Mouse (Mus musculus) activated CD4-positive, CD25-positive, alpha-beta regulatory T cell, adult 4 months (primary cell): ENCODE measurements around the gene Cxcl14. TPM values are rescaled to one million over a fixed set of nuclear protein-coding genes. Genes with fewer than 3 reads are reported as not detected.

ENCODE experiments used
- ATAC-seq: one replicate; pipeline ENCODE4 v1.8.0; 2017
- polyA plus RNA-seq, 2 experiments: library from polyadenylated mRNA; unstranded; fragments of 100-300 nt; shearing (Covaris generic); gene quantifications; one replicate each; pipeline ENCODE4 v1.2.1; 2017

Gene Cxcl14
- not detected for polyA plus RNA-seq

- ATAC-seq: no peak
Observed at GRCm38 (mm10) chr13:56295943-56296658, at the start of gene Cxcl14. Gene Cxcl14 (minus strand): TSS chr13:56296551.

DNA sequence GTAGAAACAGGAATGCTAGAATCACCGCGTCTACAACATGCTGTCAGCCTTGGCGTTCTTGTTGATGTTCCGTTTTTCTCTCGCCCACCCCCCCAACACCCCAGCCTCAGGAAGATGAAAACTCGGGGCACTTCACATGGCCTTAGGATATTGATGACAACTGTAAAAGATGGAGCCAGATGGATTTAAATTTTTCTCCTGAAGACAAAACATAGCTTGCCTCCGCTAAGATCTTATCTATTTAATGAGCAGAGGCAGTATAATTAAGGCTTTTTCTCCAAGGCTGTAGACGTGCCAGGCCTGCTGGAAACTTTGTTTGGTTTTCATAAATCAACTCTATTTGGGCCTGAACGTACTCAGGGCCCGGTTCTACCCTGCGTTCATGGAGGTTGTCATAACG is 48.0 kb upstream of the Cxcl14 start:
- no peak for ATAC-seq

DNA sequence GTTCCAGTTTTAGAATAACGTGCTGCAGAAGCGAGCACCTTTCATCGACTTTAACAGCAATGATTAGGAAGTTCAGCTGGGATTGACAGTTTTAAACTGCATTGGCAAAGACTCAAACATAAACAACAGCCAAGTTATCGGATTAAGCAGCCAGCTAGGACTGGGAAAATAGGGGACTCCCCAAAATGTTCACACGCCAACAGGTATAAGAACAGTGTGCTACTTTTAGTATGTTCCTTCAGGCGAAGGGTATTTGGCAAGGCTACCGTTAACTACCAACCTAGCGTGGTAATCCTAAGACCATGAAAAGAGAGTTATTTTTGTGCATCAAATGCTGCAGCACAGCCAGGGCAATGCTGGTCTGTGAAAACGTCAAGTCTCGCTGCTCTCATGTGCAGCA is 46.1 kb upstream of the Cxcl14 start:
- ATAC-seq: no peak

DNA sequence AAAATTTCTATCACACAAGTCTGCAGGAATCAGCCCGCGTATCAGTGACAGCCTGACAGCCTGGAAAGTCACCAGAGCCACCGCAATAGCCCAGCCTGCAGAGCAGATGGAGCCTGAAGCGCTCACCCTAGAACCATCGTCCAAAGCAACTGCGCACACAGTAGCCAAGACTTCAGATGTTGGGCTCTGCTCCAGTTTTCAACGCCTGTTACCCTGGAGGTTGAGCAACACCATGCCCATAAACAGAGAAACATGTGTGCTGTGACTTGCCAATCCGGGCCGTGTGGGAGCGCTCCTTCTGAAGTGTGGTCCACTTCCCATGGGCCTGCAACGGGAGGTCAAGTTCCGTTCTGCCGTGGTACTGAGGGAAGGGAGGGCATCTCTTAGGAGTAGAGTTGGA is 44.2 kb upstream of the Cxcl14 start:
- no peak for ATAC-seq

GRCm38 (mm10) chr13:56339816-56340215 is 43.5 kb upstream of the Cxcl14 start:
- ATAC-seq: no peak

- no peak for ATAC-seq
Observed at GRCm38 (mm10) chr13:56336982-56337381, 40.6 kb upstream of the Cxcl14 start.

- ATAC-seq: no peak
Observed at GRCm38 (mm10) chr13:56334802-56335690, 38.7 kb upstream of the Cxcl14 start.

DNA sequence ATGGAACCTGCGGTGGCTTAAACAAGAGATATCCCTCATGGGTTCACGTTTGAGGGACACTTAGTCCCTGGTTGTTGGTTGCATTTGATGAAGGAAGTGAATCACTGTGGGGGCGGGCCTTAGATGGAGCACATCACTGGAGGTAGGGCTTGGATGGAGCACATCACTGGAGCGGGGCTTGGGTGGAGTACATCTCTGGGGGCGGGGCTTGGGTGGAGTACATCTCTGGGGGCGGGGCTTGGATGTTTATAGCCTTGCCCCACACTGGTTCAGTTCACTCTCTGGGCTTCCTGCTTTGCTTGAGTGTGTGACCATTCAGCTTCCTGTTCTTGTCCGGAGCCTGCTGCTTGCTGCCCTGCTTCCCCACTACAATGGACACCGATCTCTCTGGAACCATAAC is 37.9 kb upstream of the Cxcl14 start:
- ATAC-seq: no peak

GRCm38 (mm10) chr13:56332356-56332755 is 36.0 kb upstream of the Cxcl14 start:
- ATAC-seq: no peak

- ATAC-seq: no peak
Observed at GRCm38 (mm10) chr13:56330603-56331455, 34.5 kb upstream of the Cxcl14 start.

GRCm38 (mm10) chr13:56329769-56330168 is 33.4 kb upstream of the Cxcl14 start:
- ATAC-seq: no peak

GRCm38 (mm10) chr13:56329165-56329564 is 32.8 kb upstream of the Cxcl14 start:
- ATAC-seq: no peak

DNA sequence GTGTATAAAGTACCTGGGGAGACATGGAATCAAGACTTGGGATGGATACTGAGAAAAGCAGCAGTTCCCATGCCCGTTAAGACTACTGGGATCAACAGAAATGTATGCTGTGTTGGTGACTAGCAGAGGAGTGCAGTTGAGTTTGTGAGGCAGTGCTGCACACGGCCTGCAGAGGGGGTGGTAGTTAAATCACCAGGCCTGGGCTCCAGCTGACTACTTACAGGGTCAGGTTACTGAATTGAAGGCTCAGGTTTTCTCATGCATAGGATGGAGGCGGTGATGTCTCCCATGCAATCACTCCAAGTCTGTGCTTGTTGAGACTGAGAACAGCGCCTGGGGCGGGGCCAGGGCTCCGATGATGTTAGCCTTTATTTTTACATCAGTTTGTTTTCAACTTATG is 31.4 kb upstream of the Cxcl14 start:
- ATAC-seq: no peak

GRCm38 (mm10) chr13:56321635-56322034 is 25.3 kb upstream of the Cxcl14 start:
- no peak for ATAC-seq

DNA sequence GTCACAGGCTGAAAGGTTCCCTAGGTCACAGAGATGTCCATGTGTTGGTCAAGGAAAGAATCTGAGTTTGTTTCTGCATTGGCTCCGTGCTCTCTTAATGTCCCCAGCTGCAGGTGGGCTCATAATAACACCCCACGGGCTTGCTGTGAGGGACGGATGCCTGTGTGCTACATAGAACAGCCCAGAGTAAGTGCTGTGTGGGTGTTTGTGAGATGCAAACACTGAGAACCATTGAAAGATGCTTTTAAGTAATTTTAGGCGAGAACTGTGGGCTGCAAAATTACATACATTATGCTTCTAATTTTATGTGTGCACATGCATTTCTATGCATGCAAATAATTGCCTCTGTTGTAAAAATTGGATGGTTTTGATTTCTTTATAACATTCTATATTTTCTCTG is 20.6 kb upstream of the Cxcl14 start:
- no peak for ATAC-seq

DNA sequence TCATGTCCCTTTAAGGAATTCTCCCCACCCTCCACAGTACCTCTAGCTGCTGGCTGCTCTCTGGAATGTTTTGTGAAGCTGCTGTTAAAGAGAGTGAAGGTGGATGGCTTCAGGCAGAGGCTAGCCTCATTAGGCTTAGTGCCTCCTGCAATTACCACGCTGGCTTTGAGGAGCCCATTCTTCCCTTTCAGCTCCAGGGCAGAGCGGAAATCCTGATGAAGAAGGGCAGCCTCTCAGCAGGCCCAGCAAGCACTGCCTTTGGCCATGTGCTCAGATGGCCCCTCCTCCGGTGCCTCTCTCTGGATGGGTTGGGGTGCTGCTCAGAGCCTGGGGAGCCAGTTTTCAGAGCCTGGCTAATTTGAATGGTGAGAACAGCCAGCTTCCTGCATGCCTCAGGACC is 18.9 kb upstream of the Cxcl14 start:
- ATAC-seq: no peak

- ATAC-seq: no peak
Observed at GRCm38 (mm10) chr13:56305058-56305457, 8.7 kb upstream of the Cxcl14 start.

DNA sequence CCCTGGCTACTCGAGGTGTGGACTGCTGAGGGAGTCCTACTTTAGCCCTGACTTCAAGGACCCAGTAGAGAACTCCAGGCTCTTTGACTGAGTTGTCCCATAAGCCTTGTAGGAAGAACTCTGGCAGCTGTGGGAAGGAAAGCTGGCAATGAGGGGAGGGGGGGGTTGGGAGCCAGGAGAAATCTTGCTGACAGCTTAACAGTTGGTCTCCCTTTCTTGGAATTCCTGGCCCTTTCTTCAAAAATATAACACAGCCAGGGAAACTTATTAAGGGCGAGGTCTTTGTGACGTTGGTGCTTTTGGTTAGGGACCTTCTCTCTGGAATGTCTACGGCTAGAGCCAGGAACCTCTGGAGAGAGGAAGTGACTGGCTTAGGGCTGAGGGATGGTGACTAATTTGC is 8.1 kb upstream of the Cxcl14 start:
- no peak for ATAC-seq

DNA sequence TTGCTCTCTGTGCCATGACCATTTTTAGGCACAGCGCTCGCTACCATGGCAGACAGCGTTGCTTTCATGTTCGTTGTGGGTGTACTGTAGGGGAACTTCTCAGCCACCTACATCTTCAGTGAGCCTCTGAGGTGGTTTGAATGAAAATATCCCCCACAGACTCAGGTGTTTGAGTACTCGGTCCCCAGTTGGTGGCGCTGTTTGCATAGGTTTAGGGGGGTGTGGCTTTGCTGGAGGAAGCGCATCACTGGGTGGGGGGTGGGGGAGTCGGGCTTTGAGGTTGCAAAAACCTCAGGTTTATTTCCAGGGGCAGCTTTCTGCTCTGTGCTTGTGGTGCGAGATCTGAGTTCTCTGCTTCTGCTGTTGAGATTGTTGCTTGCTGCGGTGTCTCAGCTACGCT is 3.0 kb upstream of the Cxcl14 start:
- ATAC-seq: no peak

DNA sequence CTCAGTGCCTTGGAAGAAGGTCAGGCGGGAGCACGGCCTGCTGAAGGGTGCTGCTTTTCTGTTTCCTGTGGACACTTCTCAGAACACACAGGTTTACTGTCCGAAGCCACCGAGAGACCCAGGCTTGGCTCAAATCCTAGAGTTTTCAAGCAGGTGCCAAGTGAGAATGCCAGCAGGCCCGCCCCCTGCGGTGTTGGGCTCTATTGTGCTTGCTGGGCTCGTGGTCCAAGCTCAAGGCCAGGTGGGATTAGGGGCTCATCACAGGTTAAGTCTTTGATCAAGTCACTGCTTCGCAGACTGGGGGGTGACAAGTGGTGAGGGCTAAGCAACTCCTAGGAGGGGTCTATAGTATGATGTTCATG is 289 bp upstream of the Cxcl14 start:
- ATAC-seq: no peak

GRCm38 (mm10) chr13:56295586-56295942 is 787 bp downstream of the Cxcl14 start:
- ATAC-seq: no peak

DNA sequence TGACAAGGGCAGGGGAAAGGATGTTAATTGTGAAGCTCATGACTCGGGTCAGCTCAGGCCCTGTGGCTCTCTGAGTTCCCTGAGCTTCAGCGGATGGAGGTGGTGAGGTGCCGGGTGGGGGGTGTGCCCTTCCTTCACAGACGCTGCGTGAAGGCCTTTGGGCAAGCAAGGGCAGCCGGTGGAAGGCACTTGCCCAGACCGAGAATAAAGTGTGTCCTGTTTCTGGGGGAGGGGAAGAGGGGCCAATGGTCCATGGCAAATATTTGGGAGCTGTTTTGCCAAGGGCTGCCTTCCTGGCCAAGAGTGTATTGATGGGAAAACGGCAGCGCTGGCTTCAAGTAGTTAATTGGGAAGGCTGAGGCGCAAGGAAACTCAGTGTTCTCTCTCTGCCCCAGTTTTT is 1.4 kb downstream of the Cxcl14 start:
- ATAC-seq: no peak

GRCm38 (mm10) chr13:56289998-56290397 is 6.4 kb downstream of the Cxcl14 start:
- ATAC-seq: no peak
